Mouse (Mus musculus) embryonic facial prominence, embryonic 12.5 days (tissue): ENCODE measurements around the gene Zfp964. TPM values are rescaled to one million over a fixed set of nuclear protein-coding genes. Genes with fewer than 3 reads are reported as not detected.
A peak's percentile ranks its signal among the peaks of the same experiment; 100 is the strongest.
"Not testable (repeated sequence)": the region's sequence is repeated elsewhere in the genome, so short reads cannot be mapped to it uniquely, and the experiment has no call there.

ENCODE experiments used
- ATAC-seq: fragments of 200-750 bp; cut with Nextera tagmentation; 2 replicates; pipeline ENCODE4 v1.8.0; 2017; ENCODE audit not compliant: insufficient number of reproducible peaks, insufficient read depth, low FRiP score, low TSS enrichment
- H3K27ac ChIP-seq: fragments of 300-500 bp; sonication (generic); 2 replicates; pipeline ENCODE4 v1.5.1; 2016; ENCODE audit warnings: mild to moderate bottlenecking
- H3K27me3 ChIP-seq: fragments of 300-500 bp; sonication (generic); 2 replicates; pipeline ENCODE4 v1.6.1; 2016; ENCODE audit warnings: mild to moderate bottlenecking, moderate library complexity
- H3K36me3 ChIP-seq: fragments of 300-500 bp; sonication (generic); 2 replicates; pipeline ENCODE4 v1.6.1; 2016; ENCODE audit warnings: mild to moderate bottlenecking
- H3K4me1 ChIP-seq: fragments of 300-500 bp; sonication (generic); 2 replicates; pipeline ENCODE4 v1.6.1; 2016
- H3K4me2 ChIP-seq: fragments of 300-500 bp; sonication (generic); replicated peaks from 2 replicates; pipeline ENCODE4 v1.6.1; 2016; ENCODE audit warnings: mild to moderate bottlenecking, moderate library complexity
- H3K4me3 ChIP-seq: fragments of 300-500 bp; sonication (generic); 2 replicates; pipeline ENCODE4 v1.5.1; 2016; ENCODE audit warnings: mild to moderate bottlenecking
- H3K9ac ChIP-seq: fragments of 300-500 bp; sonication (generic); 2 replicates; pipeline ENCODE4 v1.6.1; 2016; ENCODE audit warnings: mild to moderate bottlenecking, moderate library complexity
- H3K9me3 ChIP-seq: fragments of 300-500 bp; sonication (generic); 2 replicates; pipeline ENCODE4 v1.6.1; 2016; ENCODE audit warnings: mild to moderate bottlenecking, moderate library complexity
- WGBS: fragments of 180-500 bp; shearing (Covaris S2); methylation state at CpG from one replicate; pipeline ENCODE4 v1.1.7; 2016; 5-methylcytosine and 5-hydroxymethylcytosine counted together
- polyA plus RNA-seq: library from polyadenylated mRNA; unstranded; fragments of >200 nt; fragmentation: Nextera tagmentation; extraction: Ambion mirVana; gene quantifications from 2 replicates; pipeline ENCODE4 v1.2.1, GENCODE M21; 2016

The Zfp964 gene
- polyA plus RNA-seq, result 2.5 and 2.9 TPM in 2 replicates

DNA sequence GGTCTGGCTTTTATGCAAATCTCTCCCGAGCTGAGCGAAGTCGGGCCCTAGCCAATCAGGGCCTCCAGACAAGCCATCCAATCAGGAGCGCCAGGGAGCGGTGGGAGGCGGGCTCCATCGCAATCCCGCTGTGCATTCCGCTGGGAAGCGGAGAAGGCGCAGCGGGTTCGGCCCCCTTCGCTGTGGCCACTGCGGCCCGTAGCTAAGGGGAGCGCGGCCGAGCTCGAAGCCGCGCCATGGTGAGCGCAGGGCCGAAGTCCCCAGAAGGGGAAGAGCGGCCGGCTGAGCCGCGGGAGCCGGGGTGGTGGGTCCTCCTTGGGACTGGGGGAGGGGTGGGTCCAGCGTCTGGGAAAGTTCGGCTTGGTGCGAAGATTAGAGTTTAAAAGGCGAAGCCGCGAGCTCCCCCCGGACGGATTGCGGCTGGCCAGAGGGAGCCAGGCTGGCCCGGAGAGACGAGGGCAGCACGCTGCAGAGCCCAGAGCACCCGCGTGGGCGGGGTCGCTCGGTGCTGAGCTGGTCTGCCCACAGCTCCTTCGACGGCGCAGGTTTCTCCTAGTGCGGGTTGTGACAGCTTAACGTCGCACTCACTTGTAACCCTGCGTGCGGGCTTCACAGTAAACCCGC is at the start of gene Zfp964:
Zfp964 (plus strand) TSS at position 122 of the 624 bp plus-strand sequence.
- H3K4me2 ChIP-seq, result peak within 1 kb of the TSS; percentile 84
- peak within 1 kb of the TSS; percentile 86 for H3K27ac ChIP-seq
- H3K4me1 ChIP-seq, result no peaks in the 10 kb centered on the region
- WGBS, result under 1% methylated on average over 55 of the region's 55 CpGs
- 0 out of 2 replicates have a peak, but pooled peaks cover 6% of the 10 kb centered on the region for H3K9me3 ChIP-seq
- H3K36me3 ChIP-seq, result no peaks in the 10 kb centered on the region
- peak within 1 kb of the TSS; percentile 63 for H3K4me3 ChIP-seq
- H3K9ac ChIP-seq, result peak within 1 kb of the TSS; percentile 74
- ATAC-seq, result peak; percentile 98
- H3K27me3 ChIP-seq, result no peaks in the 10 kb centered on the region

DNA sequence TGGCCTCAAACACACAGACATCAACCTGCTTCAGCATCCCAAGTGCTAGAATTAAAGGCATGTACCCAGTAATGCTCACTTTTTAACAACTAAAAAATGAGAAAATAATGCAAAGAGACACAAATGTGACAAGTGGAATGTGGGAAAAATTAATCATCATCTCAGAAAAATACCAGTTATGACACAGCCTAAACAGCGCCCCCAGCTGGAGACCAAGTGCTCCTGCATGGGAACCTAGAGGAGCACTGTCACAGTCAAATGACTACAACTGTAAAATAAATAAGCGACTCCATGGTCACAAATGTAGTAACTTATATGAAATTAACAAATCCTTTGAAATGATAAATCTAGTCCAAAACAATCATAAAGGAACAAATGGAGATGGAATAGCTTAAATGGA is 39.6 kb upstream of the Zfp964 start:
- Histone ChIP-seq H3K27ac (no peak overlapping the region), H3K9ac (no peak overlapping the region), H3K4me1 (no peaks in the 10 kb centered on the region; the same call in 1 of the 2 replicates), H3K36me3 (peaks cover 67% of the 10 kb centered on the region), H3K4me2 (no peak overlapping the region), H3K4me3 (no peak overlapping the region), H3K27me3 (no peaks in the 10 kb centered on the region), H3K9me3 (no peaks in the 10 kb centered on the region)
- no peak for ATAC-seq
- WGBS, result 61% methylated on average over 2 of the region's 2 CpGs

DNA sequence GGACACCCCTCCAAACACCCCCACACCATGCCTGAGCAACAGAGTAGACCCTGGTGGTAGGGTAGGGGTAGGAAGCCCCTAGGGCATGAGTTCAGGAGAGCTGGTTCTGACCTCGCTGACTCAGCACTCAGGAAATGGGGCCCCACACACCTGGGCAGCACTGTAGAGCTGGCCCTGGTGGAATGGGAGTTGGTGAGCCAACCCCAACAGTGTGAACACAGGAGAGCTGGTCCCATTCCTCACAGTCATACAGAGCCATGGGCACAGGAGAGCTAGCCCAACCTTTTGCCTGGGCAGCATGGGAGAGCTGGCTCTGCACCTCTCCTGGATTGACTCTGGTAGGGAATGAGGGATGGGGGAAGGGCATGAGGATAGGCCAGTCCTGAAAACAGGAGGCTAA is 36.2 kb upstream of the Zfp964 start:
- no peaks in the 10 kb centered on the region; the same call in 1 of the 2 replicates for H3K4me1 ChIP-seq
- no peaks in the 10 kb centered on the region for H3K27me3 ChIP-seq
- no peak overlapping the region for H3K27ac ChIP-seq
- no peak overlapping the region for H3K9ac ChIP-seq
- H3K4me3 ChIP-seq, result no peak overlapping the region
- H3K36me3 ChIP-seq, result peaks cover 39% of the 10 kb centered on the region
- no peaks in the 10 kb centered on the region for H3K9me3 ChIP-seq
- no peak overlapping the region for H3K4me2 ChIP-seq
- no peak for ATAC-seq
- 95% methylated on average over 1 of the region's 1 CpGs for WGBS

- no peaks in the 10 kb centered on the region for H3K27me3 ChIP-seq
- no peaks in the 10 kb centered on the region for H3K36me3 ChIP-seq
- peak within 1 kb of the TSS; percentile 64 for H3K4me3 ChIP-seq
- peak within 1 kb of the TSS; percentile 95 for H3K27ac ChIP-seq
- H3K9me3 ChIP-seq, result no peaks in the 10 kb centered on the region
- ATAC-seq, result peak; percentile 100
- under 1% methylated on average over 41 of the region's 41 CpGs for WGBS
- peak within 1 kb of the TSS; percentile 46 for H3K4me2 ChIP-seq
- H3K4me1 ChIP-seq, result peaks cover 7% of the 10 kb centered on the region
- peak within 1 kb of the TSS; percentile 78 for H3K9ac ChIP-seq
Observed at GRCm38 (mm10) chr8:69625095-69625789, 29.0 kb upstream of the Zfp964 start, which contains the start of gene Zfp868. Zfp868 (minus strand) TSS chr8:69625548.

DNA sequence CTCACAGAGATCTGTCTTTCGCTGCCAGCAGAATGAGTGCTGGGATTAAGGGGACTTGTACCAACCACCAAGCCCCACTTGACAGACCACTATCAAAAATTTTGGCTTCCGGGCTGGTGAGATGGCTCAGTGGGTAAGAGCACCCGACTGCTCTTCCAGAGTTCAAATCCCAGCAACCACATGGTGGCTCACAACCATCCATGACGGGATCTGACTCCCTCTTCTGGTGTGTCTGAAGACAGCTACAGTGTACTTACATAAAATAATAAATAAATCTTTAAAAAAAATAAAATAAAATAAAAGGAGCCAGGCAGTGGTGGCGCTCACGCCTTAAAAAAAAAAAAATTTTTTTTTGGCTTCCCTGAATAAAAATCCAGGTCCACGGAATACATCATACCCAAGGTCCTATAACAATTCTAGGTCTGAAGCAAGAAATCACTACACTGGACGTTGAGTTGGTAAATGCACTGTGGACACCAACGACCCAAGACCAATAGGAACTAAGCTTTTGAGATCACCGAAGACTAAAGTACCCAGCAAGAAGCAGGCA is 396 bp upstream of the Zfp964 start:
- ATAC-seq, result no peak
- 0 out of 2 replicates have a peak overlapping the region, but pooled peaks have one; percentile 86 for H3K27ac ChIP-seq
- 0 out of 2 replicates have a peak, but pooled peaks cover 6% of the 10 kb centered on the region for H3K9me3 ChIP-seq
- peak overlapping the region; percentile 84 for H3K4me2 ChIP-seq
- H3K4me3 ChIP-seq, result peak overlapping the region; percentile 63
- 44% methylated on average over 10 of the region's 10 CpGs for WGBS
- H3K9ac ChIP-seq, result no peak overlapping the region
- H3K4me1 ChIP-seq, result no peaks in the 10 kb centered on the region
- H3K27me3 ChIP-seq, result no peaks in the 10 kb centered on the region
- no peaks in the 10 kb centered on the region for H3K36me3 ChIP-seq

GRCm38 (mm10) chr8:69661294-69661693 is 7.0 kb downstream of the Zfp964 start:
- Histone ChIP-seq H3K4me1 (no peaks in the 10 kb centered on the region), H3K4me2 (no peak overlapping the region), H3K27me3 (no peaks in the 10 kb centered on the region), H3K4me3 (no peak overlapping the region), H3K27ac (no peak overlapping the region), H3K9ac (no peak overlapping the region), H3K9me3 (peaks cover 10% of the 10 kb centered on the region; the same call in 1 of the 2 replicates), H3K36me3 (peaks cover 22% of the 10 kb centered on the region)
- no peak for ATAC-seq

DNA sequence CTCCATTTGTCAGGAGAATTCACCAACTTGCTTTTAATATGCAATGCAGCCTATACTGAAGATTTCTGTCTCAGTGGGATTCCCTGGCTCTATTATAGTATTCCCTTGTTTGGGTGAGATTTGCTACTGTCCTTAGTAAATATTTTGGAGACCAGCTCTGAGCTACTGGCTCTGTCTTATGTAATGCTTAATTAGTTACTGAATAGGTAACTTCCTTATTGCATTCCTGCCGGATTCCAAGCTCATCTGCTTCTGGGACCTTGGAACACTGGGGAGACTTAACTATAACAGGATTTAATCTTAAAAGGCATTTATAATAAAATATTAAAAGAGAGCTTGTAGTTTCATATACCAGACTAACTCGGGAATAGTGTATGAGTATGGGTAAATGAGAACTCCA is 10.8 kb downstream of the Zfp964 start:
- 81% methylated on average over 2 of the region's 2 CpGs for WGBS
- not testable (repeated sequence) for ATAC-seq, H3K27me3 ChIP-seq

DNA sequence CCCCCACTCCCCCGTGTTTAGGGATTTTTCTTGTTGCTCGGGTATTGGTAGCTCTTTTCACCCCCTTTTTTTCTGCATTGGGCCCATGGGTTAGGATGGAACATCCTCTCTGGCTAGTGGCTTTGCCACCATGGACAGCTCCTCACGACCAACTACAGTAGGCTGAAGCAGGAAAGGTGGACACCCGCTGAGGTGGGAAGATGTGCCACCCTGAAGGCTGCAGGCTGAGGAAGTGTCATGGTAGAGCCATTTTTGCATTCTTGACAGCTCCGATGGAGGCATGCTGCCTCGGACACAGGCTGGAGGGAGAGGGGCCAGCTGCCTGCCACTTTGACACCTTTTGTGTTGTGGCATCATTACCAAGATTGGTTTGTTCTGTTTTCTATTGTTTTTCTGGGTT is 47.5 kb downstream of the Zfp964 start:
- Histone ChIP-seq H3K27ac (no peak overlapping the region), H3K4me3 (no peak overlapping the region), H3K36me3 (peaks cover 41% of the 10 kb centered on the region), H3K4me1 (no peaks in the 10 kb centered on the region), H3K4me2 (no peak overlapping the region), H3K9ac (no peak overlapping the region), H3K9me3 (no peaks in the 10 kb centered on the region), H3K27me3 (no peaks in the 10 kb centered on the region)
- ATAC-seq, result no peak
- WGBS, result 76% methylated on average over 6 of the region's 6 CpGs

More for the DNA sequence above, 10.8 kb downstream of the Zfp964 start:
- not testable (repeated sequence) for H3K27ac ChIP-seq, H3K4me2 ChIP-seq, H3K4me1 ChIP-seq, H3K9ac ChIP-seq, H3K9me3 ChIP-seq, H3K4me3 ChIP-seq
- H3K36me3 ChIP-seq, result peaks cover 22% of the 10 kb centered on the region

DNA sequence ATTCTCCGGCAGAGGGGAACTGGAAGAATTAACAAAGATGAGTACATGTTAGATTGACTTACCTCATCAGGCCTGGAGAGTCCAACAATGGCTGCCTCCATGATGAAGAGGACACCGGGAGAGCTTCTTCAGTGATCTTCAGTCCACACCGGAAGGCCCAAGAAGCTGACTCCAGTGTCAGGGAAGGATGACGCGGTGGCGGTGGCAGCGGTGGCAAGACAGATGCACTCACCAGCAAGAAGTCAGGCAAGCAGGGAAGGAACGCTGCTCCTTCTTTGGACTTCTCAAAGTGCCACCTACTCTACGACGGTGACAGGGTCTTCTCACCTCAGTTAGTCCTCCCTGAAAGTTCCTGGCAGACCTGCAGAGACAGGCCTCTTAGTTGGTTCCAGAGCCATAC is 56.3 kb downstream of the Zfp964 start, which contains the start of gene Zfp869:
Zfp869 (minus strand) TSS at position 101 of the 400 bp plus-strand sequence.
- not testable (repeated sequence) for H3K4me3 ChIP-seq, H3K9me3 ChIP-seq, H3K9ac ChIP-seq, H3K27ac ChIP-seq, H3K4me2 ChIP-seq, ATAC-seq, H3K27me3 ChIP-seq
- 95% methylated on average over 7 of the region's 10 CpGs for WGBS
- peaks cover 62% of the 10 kb centered on the region for H3K36me3 ChIP-seq
- peaks cover 16% of the 10 kb centered on the region for H3K4me1 ChIP-seq

DNA sequence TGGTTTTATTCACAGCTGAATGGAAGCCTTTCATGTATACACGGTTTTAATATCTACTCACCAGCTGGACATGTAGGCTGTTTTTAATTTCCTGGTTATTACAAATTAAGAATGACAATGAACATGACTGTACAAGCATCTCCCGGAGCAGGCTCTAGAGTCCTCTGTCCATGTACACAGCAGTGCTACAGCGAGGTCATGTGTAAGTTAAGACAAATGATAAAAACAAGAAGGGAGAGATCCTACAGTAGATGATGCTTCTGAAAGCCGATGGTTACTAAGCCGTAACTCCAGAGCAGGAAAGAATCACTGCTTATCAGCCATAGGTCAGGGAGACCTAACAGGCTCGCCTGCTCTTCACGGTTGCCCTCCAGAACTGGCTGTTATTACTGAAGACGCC is 59.2 kb downstream of the Zfp964 start:
- H3K27me3 ChIP-seq, result no peaks in the 10 kb centered on the region
- peaks cover 33% of the 10 kb centered on the region for H3K36me3 ChIP-seq
- H3K9me3 ChIP-seq, result no peaks in the 10 kb centered on the region
- WGBS, result 86% methylated on average over 8 of the region's 8 CpGs
- no peak overlapping the region for H3K9ac ChIP-seq
- peaks cover 16% of the 10 kb centered on the region for H3K4me1 ChIP-seq
- H3K4me2 ChIP-seq, result no peak overlapping the region
- no peak overlapping the region for H3K27ac ChIP-seq
- ATAC-seq, result no peak
- H3K4me3 ChIP-seq, result no peak overlapping the region

- H3K36me3 ChIP-seq, result peaks cover 17% of the 10 kb centered on the region
- peak overlapping the region; percentile 89 for H3K4me3 ChIP-seq
- no peak for ATAC-seq
- no peaks in the 10 kb centered on the region for H3K9me3 ChIP-seq
- H3K27me3 ChIP-seq, result no peaks in the 10 kb centered on the region
- peak overlapping the region; percentile 36 for H3K9ac ChIP-seq
- WGBS, result 86% methylated on average over 6 of the region's 6 CpGs
- H3K27ac ChIP-seq, result no peak overlapping the region
- H3K4me1 ChIP-seq, result peaks cover 16% of the 10 kb centered on the region
- H3K4me2 ChIP-seq, result peak overlapping the region; percentile 49
Observed at GRCm38 (mm10) chr8:69715366-69715765, 61.1 kb downstream of the Zfp964 start.
